Mouse (Mus musculus) C2C12 (cell line): ENCODE data around the gene Cngb1.

Source experiments
- CTCF ChIP-seq: IDR thresholded peaks from one replicate; pipeline ENCODE4 v1.5.1; 2011; ENCODE audit not compliant: control insufficient read depth, insufficient read depth, insufficient read length
- MAX ChIP-seq: IDR thresholded peaks from one replicate; pipeline ENCODE4 v1.6.1; 2011; ENCODE audit warnings: mild to moderate bottlenecking, control low read depth
- MYOG ChIP-seq: IDR thresholded peaks from one replicate; pipeline ENCODE4 v1.6.1; 2011; ENCODE audit not compliant: control insufficient read depth, insufficient read length; ENCODE audit errors: extremely low read depth
- USF1 ChIP-seq: IDR thresholded peaks from one replicate; pipeline ENCODE4 v1.6.1; 2011; ENCODE audit warnings: low read depth, mild to moderate bottlenecking, control low read depth, moderate library complexity

GRCm38 (mm10) chr8:95305526-95305925, 859 bp downstream of the Cngb1 start:
- TF ChIP-seq CTCF (no peak), USF1 (no peak), MAX (no peak), MYOG (no peak)
